ENCODE assay signal across 8 mouse cellular contexts in the genomic region with DNA sequence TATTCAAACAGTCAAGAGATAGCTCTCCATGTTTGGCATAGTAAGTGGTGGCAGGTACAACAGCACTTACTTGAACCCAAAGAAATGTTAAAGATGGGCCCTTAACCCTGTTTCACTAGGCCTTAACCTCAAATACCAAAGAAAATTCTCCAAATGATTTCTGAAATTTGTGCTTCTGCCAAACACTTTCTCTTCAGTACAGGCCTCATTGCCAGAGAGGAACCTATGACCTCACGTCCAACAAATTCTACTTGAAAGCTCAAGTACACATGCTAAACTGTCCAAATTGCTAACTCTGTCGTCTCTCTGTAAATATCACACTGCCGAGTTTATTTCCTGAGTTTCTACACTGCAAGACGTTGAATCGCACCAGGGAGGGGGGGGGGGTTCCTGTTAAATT. TPM values are rescaled to one million over a fixed set of nuclear protein-coding genes. Genes with fewer than 3 reads are reported as not detected.
A peak's percentile ranks its signal among the peaks of the same experiment; 100 is the strongest.
DNase-seq lines count a peak whose midpoint lies in the region; ATAC-seq and TF ChIP-seq lines count a peak whose summit lies in the region.

No protein-coding gene starts in this region.

- TF ChIP-seq CTCF in left cerebral cortex, adult 2 months (IDR thresholded peaks at IDR 0.05), result no peak

- H3K27ac ChIP-seq in left cerebral cortex, adult 2 months, result peak overlapping the region; percentile 50; the same call in 1 of the 2 replicates
- peak overlapping the region; percentile 95; the same call in 1 of the 2 replicates for H3K27ac ChIP-seq in hindbrain, embryonic 15.5 days (replicated peaks)

- no peak for ATAC-seq in hindbrain, embryonic 15.5 days (ENCODE audit: low FRiP score, low read depth)

- peak overlapping the region; percentile 28 for H3K4me3 ChIP-seq in left cerebral cortex, adult 2 months
- H3K4me3 ChIP-seq in hindbrain, embryonic 15.5 days, result peak overlapping the region; percentile 63

- H3K36me3 ChIP-seq in hindbrain, embryonic 15.5 days, result no peaks in the 10 kb centered on the region

- 38% methylated on average over 5 of the region's 5 CpGs for WGBS in hindbrain, embryonic 15.5 days

- 0 out of 2 replicates have a peak overlapping the region, but pooled peaks have one; percentile 7 for H3K9ac ChIP-seq in hindbrain, embryonic 15.5 days

- intact Hi-C loops in left cerebral cortex, adult 2 months (cut with DNase I), result no loop called here
- intact Hi-C loops in left cerebral cortex, postnatal 36 days (cut with DNase I), result no loop called here

- no peak for DNase-seq in left cerebral cortex, adult 2 months (ENCODE audit: extremely low spot score in 1 of 2, low spot score in 2 of 2)
- no peak for DNase-seq in left cerebral cortex, adult 9 months (ENCODE audit: low spot score in 2 of 2)
- peak; percentile 10 for DNase-seq in embryo, embryonic 10.5 days (ENCODE audit: low spot score)
- peak; percentile 49 for DNase-seq in lung, postnatal 36 days
- no peak for DNase-seq in left cerebral cortex, postnatal 36 days (ENCODE audit: low spot score in 2 of 2)
- no peak for DNase-seq in c-Kit-positive CD71-positive TER-119-positive erythroid progenitor cells, embryonic 14.5 days (ENCODE audit: low spot score)
- DNase-seq in right cerebral cortex, adult 18-20 months, result no peak

- H3K27me3 ChIP-seq in hindbrain, embryonic 15.5 days, result no peaks in the 10 kb centered on the region

- peak overlapping the region; percentile 52 for H3K4me2 ChIP-seq in hindbrain, embryonic 15.5 days

- 0 out of 2 replicates have a peak, but pooled peaks cover 5% of the 10 kb centered on the region for H3K4me1 ChIP-seq in hindbrain, embryonic 15.5 days (replicated peaks)

- H3K9me3 ChIP-seq in hindbrain, embryonic 15.5 days, result no peaks in the 10 kb centered on the region

RNA-seq across cellular contexts. Expression of a gene that starts 1.0 kb away (rescaled TPM):
- 10 to 100 TPM in 1 of 2 experiments, 1 to 10 TPM in 1; 9.5 to 10.7 TPM for total RNA-seq in left cerebral cortex, adult 2 months (2021)
- polyA plus RNA-seq in hindbrain, embryonic 15.5 days (2015; fragmentation: Nextera tagmentation; extraction: Ambion mirVana), result 10.5 and 10.8 TPM in 2 replicates
- 10 to 100 TPM in 1 of 2 experiments, 1 to 10 TPM in 1; 8.9 to 10.3 TPM for total RNA-seq in left cerebral cortex, postnatal 36 days (2021)

RNA-seq across cellular contexts. Expression of a gene that starts 43.5 kb away (rescaled TPM):
- total RNA-seq in left cerebral cortex, adult 2 months (2021), result not detected
- polyA plus RNA-seq in hindbrain, embryonic 15.5 days (2015; fragmentation: Nextera tagmentation; extraction: Ambion mirVana), result 0.12 and 0.32 TPM in 2 replicates
- not detected for total RNA-seq in left cerebral cortex, postnatal 36 days (2021)

Comparison
In these comparisons a context has a peak if more than half of its experiments do, and no peak if none do; other contexts are left out.
1. DNase-seq: peak in embryo, embryonic 10.5 days (single experiment) and lung, postnatal 36 days (single experiment); none in left cerebral cortex, adult 2 months (0 of 2), left cerebral cortex, adult 9 months (0 of 2), left cerebral cortex, postnatal 36 days (0 of 2), c-Kit-positive CD71-positive TER-119-positive erythroid progenitor cells, embryonic 14.5 days (single experiment) and right cerebral cortex, adult 18-20 months (single experiment).